Mouse (Mus musculus): ENCODE measurements around the gene Klhl29. TPM values are rescaled to one million over a fixed set of nuclear protein-coding genes. Genes with fewer than 3 reads are reported as not detected.

Klhl29 gene
- total and polyA plus RNA-seq, 2 experiments from 2014 or later, result 3.0 to 16.7 TPM

DNA sequence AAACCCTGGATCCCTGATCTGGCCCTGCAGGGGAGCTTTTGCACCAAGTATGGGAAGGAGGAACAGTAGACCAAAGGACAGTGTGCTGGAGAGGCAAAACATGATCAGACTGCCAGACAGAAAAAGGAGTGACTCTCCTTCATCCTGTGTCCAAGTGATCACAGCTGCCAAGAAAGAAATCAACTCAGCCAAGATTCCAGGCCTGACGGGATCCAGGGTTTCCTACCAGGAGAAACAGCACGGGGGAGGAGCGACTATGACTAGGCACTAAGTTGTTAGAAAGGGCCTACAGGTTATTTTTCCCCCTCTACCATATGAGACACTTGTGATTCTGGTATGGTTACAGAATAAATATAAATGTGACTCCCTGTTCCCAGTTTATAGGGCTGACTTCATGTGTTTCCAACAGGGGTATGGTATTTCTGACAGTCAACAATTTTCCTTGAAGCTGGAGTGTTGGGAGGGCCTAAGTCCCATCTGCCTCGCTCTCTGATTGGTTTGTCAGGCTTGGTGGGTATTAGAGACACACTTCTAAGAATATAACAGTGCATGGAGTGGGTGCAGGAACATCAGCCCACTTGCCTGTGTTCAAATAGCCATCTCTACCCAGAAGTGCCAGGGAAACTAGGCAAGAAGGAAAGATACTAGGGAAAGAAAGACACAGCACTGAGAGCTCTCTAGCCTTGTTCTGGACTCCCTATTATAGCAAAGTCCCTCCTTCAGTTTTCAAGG lies 102.0 kb downstream of the Klhl29 start:
- Histone ChIP-seq H3K9me3 (ENCODE audit: low read length) (no peaks in the 10 kb centered on the region), H3K4me3 (ENCODE audit: low read length) (no peak overlapping the region), H3K27me3 (ENCODE audit: insufficient read depth, low read length) (no peaks in the 10 kb centered on the region), H3K27ac (no peak overlapping the region; the same call in 1 of the 2 replicates), H3K4me1 (ENCODE audit: insufficient read depth, low read length) (peaks cover 34% of the 10 kb centered on the region), H3K4me2 (ENCODE audit: low read depth, low read length) (no peak overlapping the region), H3K9ac (replicated peaks; ENCODE audit: low read length) (no peak overlapping the region), H3K36me3 (ENCODE audit: insufficient read depth, low read length) (no peaks in the 10 kb centered on the region)
- peak; percentile 37 for DNase-seq (ENCODE audit: low spot score)
- 58% methylated on average over 4 of the region's 4 CpGs for WGBS
- ATAC-seq, result 0 out of 2 replicates have a peak, but pooled peaks have one; percentile 4
- TF ChIP-seq CTCF (IDR thresholded peaks at IDR 0.05; ENCODE audit: low read depth), result no peak

- H3K9me3 ChIP-seq (ENCODE audit: low read length), result no peaks in the 10 kb centered on the region
- no peak overlapping the region for H3K9ac ChIP-seq (replicated peaks; ENCODE audit: low read length)
- no peak overlapping the region for H3K4me3 ChIP-seq (ENCODE audit: low read length)
- no peak overlapping the region for H3K27ac ChIP-seq
- peaks cover 33% of the 10 kb centered on the region for H3K4me1 ChIP-seq (ENCODE audit: insufficient read depth, low read length)
- 91% methylated on average over 3 of the region's 3 CpGs for WGBS
- no peaks in the 10 kb centered on the region for H3K36me3 ChIP-seq (ENCODE audit: insufficient read depth, low read length)
- no peaks in the 10 kb centered on the region for H3K27me3 ChIP-seq (ENCODE audit: insufficient read depth, low read length)
- H3K4me2 ChIP-seq (ENCODE audit: low read depth, low read length), result no peak overlapping the region
- DNase-seq (ENCODE audit: low spot score) (no peak), ATAC-seq (no peak)
- no peak for TF ChIP-seq CTCF (IDR thresholded peaks at IDR 0.05; ENCODE audit: low read depth)
These were observed 105.0 kb downstream of the Klhl29 start for GRCm38 (mm10) chr12:5270527-5270926.

DNA sequence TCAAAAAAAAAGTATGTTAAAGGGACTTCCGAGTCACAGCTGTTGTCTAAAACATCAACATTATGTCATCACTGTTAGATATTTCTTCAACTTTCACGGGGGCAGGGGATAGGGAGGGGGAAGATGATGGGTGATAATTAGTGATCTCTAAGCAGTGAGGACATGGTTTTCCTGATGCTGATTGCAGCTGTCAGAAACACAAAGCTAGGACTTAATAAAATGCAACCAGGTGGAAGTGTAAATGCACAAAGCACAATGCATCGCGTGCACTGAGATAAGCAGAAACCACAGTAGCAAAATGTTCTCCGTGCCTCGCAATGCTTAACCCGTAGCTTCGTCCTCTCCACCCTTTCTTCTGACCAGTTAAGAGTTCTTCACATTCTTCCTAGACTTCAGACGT lies 105.5 kb downstream of the Klhl29 start:
- no peak overlapping the region for H3K4me2 ChIP-seq (ENCODE audit: low read depth, low read length)
- ATAC-seq, result no peak
- H3K9me3 ChIP-seq (ENCODE audit: low read length), result no peaks in the 10 kb centered on the region
- WGBS, result 63% methylated on average over 9 of the region's 9 CpGs
- no peak overlapping the region for H3K9ac ChIP-seq (replicated peaks; ENCODE audit: low read length)
- H3K4me3 ChIP-seq (ENCODE audit: low read length), result no peak overlapping the region
- peaks cover 27% of the 10 kb centered on the region for H3K4me1 ChIP-seq (ENCODE audit: insufficient read depth, low read length)
- DNase-seq (ENCODE audit: low spot score), result no peak
- H3K36me3 ChIP-seq (ENCODE audit: insufficient read depth, low read length), result no peaks in the 10 kb centered on the region
- H3K27ac ChIP-seq, result no peak overlapping the region
- TF ChIP-seq CTCF (IDR thresholded peaks at IDR 0.05; ENCODE audit: low read depth), result no peak
- H3K27me3 ChIP-seq (ENCODE audit: insufficient read depth, low read length), result no peaks in the 10 kb centered on the region

DNA sequence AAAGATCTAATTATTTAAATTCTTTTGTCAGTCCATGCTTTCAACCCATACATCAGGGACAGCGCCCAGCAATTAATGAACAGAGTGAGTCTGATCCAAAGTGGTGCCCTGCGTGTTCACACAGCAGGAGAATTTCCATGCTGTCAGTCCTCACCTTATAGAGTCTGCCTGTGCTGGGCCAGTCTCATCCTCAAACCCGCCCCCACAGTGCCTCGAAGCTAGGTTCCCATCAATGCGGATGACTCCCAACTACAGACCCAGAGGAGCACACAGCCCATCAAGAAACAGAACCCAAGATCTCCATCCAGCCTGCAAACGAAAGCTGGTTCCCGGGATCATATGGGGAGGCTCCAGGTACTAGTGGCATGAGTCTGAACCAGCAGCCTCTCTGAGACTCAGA lies 106.4 kb downstream of the Klhl29 start:
- no peak for TF ChIP-seq CTCF (IDR thresholded peaks at IDR 0.05; ENCODE audit: low read depth)
- DNase-seq (ENCODE audit: low spot score) (no peak), ATAC-seq (no peak)
- H3K4me3 ChIP-seq (ENCODE audit: low read length), result no peak overlapping the region
- H3K36me3 ChIP-seq (ENCODE audit: insufficient read depth, low read length), result no peaks in the 10 kb centered on the region
- WGBS, result 59% methylated on average over 7 of the region's 7 CpGs
- H3K27me3 ChIP-seq (ENCODE audit: insufficient read depth, low read length), result no peaks in the 10 kb centered on the region
- no peaks in the 10 kb centered on the region for H3K9me3 ChIP-seq (ENCODE audit: low read length)
- peaks cover 20% of the 10 kb centered on the region for H3K4me1 ChIP-seq (ENCODE audit: insufficient read depth, low read length)
- H3K9ac ChIP-seq (replicated peaks; ENCODE audit: low read length), result no peak overlapping the region
- H3K4me2 ChIP-seq (ENCODE audit: low read depth, low read length), result no peak overlapping the region
- H3K27ac ChIP-seq, result no peak overlapping the region

DNA sequence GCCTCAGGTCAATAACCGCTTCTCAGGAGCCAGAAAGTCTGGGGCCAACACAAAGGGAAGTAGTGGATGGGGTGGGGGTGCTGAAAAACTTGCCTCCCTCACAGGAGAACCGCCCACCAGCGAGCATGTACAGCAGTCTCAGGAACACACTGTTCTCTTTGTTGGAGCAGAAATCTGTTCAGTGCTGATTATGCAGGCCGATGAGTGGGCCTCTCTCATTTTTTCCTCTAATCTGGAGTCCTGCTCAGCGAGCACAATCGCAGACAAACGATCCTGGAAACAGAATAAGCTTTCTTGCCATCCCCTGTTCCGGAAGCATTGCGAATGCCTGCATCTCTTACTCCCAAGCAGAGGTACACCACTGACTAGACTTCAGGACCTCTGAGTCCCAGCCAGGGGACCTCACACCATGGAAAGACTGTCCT lies 107.3 kb downstream of the Klhl29 start:
- DNase-seq (ENCODE audit: low spot score) (peak; percentile 48), ATAC-seq (peak; percentile 79)
- Histone ChIP-seq H3K4me2 (ENCODE audit: low read depth, low read length) (no peak overlapping the region), H3K36me3 (ENCODE audit: insufficient read depth, low read length) (no peaks in the 10 kb centered on the region), H3K27ac (peak overlapping the region; percentile 27; the same call in 1 of the 2 replicates), H3K9ac (replicated peaks; ENCODE audit: low read length) (no peak overlapping the region), H3K27me3 (ENCODE audit: insufficient read depth, low read length) (no peaks in the 10 kb centered on the region), H3K4me1 (ENCODE audit: insufficient read depth, low read length) (peaks cover 20% of the 10 kb centered on the region), H3K9me3 (ENCODE audit: low read length) (no peaks in the 10 kb centered on the region), H3K4me3 (ENCODE audit: low read length) (no peak overlapping the region)
- WGBS, result 18% methylated on average over 9 of the region's 9 CpGs
- no peak for TF ChIP-seq CTCF (IDR thresholded peaks at IDR 0.05; ENCODE audit: low read depth)

- H3K27ac ChIP-seq, result peak overlapping the region; percentile 27; the same call in 1 of the 2 replicates
- H3K36me3 ChIP-seq (ENCODE audit: insufficient read depth, low read length), result no peaks in the 10 kb centered on the region
- DNase-seq (ENCODE audit: low spot score) (no peak), ATAC-seq (peak; percentile 38; the same call in 1 of the 2 replicates)
- 46% methylated on average over 9 of the region's 9 CpGs for whole genome bisulfite sequencing
- H3K9me3 ChIP-seq (ENCODE audit: low read length), result no peaks in the 10 kb centered on the region
- no peak overlapping the region for H3K4me2 ChIP-seq (ENCODE audit: low read depth, low read length)
- no peak for TF ChIP-seq CTCF (IDR thresholded peaks at IDR 0.05; ENCODE audit: low read depth)
- H3K4me1 ChIP-seq (ENCODE audit: insufficient read depth, low read length), result peaks cover 20% of the 10 kb centered on the region
- no peaks in the 10 kb centered on the region for H3K27me3 ChIP-seq (ENCODE audit: insufficient read depth, low read length)
- no peak overlapping the region for H3K4me3 ChIP-seq (ENCODE audit: low read length)
- no peak overlapping the region for H3K9ac ChIP-seq (replicated peaks; ENCODE audit: low read length)
These were observed 108.0 kb downstream of the Klhl29 start for GRCm38 (mm10) chr12:5267271-5268187.

Data from hindbrain, postnatal 0 days (tissue).